Mouse (Mus musculus): ENCODE data around the gene Cldn11. TPM values are rescaled to one million over a fixed set of nuclear protein-coding genes. Genes with fewer than 3 reads are reported as not detected.

Gene Cldn11
- polyA plus RNA-seq (2016; fragmentation: Nextera tagmentation; extraction: Ambion mirVana) = 0.18 and 0.23 TPM in 2 replicates

- Histone ChIP-seq H3K27me3 (replicated peaks) (peaks cover 38% of the 10 kb centered on the region), H3K9me3 (replicated peaks) (no peaks in the 10 kb centered on the region), H3K4me3 (peak within 1 kb of the TSS; percentile 31), H3K9ac (no peak within 1 kb of the TSS), H3K4me2 (peak within 1 kb of the TSS; percentile 57), H3K36me3 (no peaks in the 10 kb centered on the region), H3K4me1 (no peaks in the 10 kb centered on the region), H3K27ac (no peak within 1 kb of the TSS)
- 1% methylated on average over 33 of the region's 33 CpGs for WGBS (ENCODE audit: insufficient replicate concordance)
- ATAC-seq = 0 out of 2 replicates have a peak, but pooled peaks have one; percentile 44
Observed at GRCm38 (mm10) chr3:31149706-31150105, at the start of gene Cldn11. Gene Cldn11, plus strand, starts transcription at chr3:31149920.

- no peak for ATAC-seq
- H3K9ac ChIP-seq = no peak overlapping the region
- H3K9me3 ChIP-seq (replicated peaks) = no peaks in the 10 kb centered on the region
- H3K4me3 ChIP-seq = no peak overlapping the region
- no peak overlapping the region for H3K4me2 ChIP-seq
- H3K36me3 ChIP-seq = peaks cover 3% of the 10 kb centered on the region; the same call in 1 of the 2 replicates
- 73% methylated on average over 5 of the region's 5 CpGs for WGBS (ENCODE audit: insufficient replicate concordance)
- H3K4me1 ChIP-seq = peaks cover 36% of the 10 kb centered on the region
- H3K27me3 ChIP-seq (replicated peaks) = no peaks in the 10 kb centered on the region
- H3K27ac ChIP-seq = no peak overlapping the region
Observed at GRCm38 (mm10) chr3:31100026-31100425, 49.7 kb upstream of the Cldn11 start.

GRCm38 (mm10) chr3:31100802-31101201, 48.9 kb upstream of the Cldn11 start:
- H3K4me3 ChIP-seq = no peak overlapping the region
- no peak overlapping the region for H3K4me2 ChIP-seq
- no peaks in the 10 kb centered on the region for H3K9me3 ChIP-seq (replicated peaks)
- peaks cover 32% of the 10 kb centered on the region for H3K4me1 ChIP-seq
- H3K9ac ChIP-seq = no peak overlapping the region
- ATAC-seq = no peak
- H3K27ac ChIP-seq = no peak overlapping the region
- peaks cover 3% of the 10 kb centered on the region; the same call in 1 of the 2 replicates for H3K36me3 ChIP-seq
- H3K27me3 ChIP-seq (replicated peaks) = no peaks in the 10 kb centered on the region
- WGBS (ENCODE audit: insufficient replicate concordance) = 89% methylated on average over 3 of the region's 3 CpGs

GRCm38 (mm10) chr3:31104936-31105335, 44.8 kb upstream of the Cldn11 start:
- ATAC-seq = no peak
- 59% methylated on average over 6 of the region's 6 CpGs for WGBS (ENCODE audit: insufficient replicate concordance)
- H3K36me3 ChIP-seq = no peaks in the 10 kb centered on the region
- no peak overlapping the region for H3K9ac ChIP-seq
- H3K4me3 ChIP-seq = no peak overlapping the region
- no peak overlapping the region for H3K4me2 ChIP-seq
- no peaks in the 10 kb centered on the region for H3K9me3 ChIP-seq (replicated peaks)
- H3K27ac ChIP-seq = no peak overlapping the region
- peaks cover 7% of the 10 kb centered on the region; the same call in 1 of the 2 replicates for H3K4me1 ChIP-seq
- H3K27me3 ChIP-seq (replicated peaks) = no peaks in the 10 kb centered on the region

- H3K9me3 ChIP-seq (replicated peaks) = no peaks in the 10 kb centered on the region
- no peaks in the 10 kb centered on the region for H3K27me3 ChIP-seq (replicated peaks)
- H3K4me2 ChIP-seq = no peak overlapping the region
- ATAC-seq = no peak
- H3K4me1 ChIP-seq = peaks cover 7% of the 10 kb centered on the region; the same call in 1 of the 2 replicates
- 68% methylated on average over 6 of the region's 6 CpGs for WGBS (ENCODE audit: insufficient replicate concordance)
- no peak overlapping the region for H3K9ac ChIP-seq
- no peak overlapping the region for H3K27ac ChIP-seq
- 0 out of 2 replicates have a peak, but pooled peaks cover 2% of the 10 kb centered on the region for H3K36me3 ChIP-seq
- H3K4me3 ChIP-seq = no peak overlapping the region
Observed at GRCm38 (mm10) chr3:31106597-31106996, 43.1 kb upstream of the Cldn11 start.

- WGBS (ENCODE audit: insufficient replicate concordance) = 79% methylated on average over 4 of the region's 4 CpGs
- H3K4me3 ChIP-seq = no peak overlapping the region
- no peaks in the 10 kb centered on the region for H3K9me3 ChIP-seq (replicated peaks)
- H3K27me3 ChIP-seq (replicated peaks) = no peaks in the 10 kb centered on the region
- H3K27ac ChIP-seq = no peak overlapping the region
- 0 out of 2 replicates have a peak, but pooled peaks cover 8% of the 10 kb centered on the region for H3K36me3 ChIP-seq
- H3K4me2 ChIP-seq = no peak overlapping the region
- H3K9ac ChIP-seq = no peak overlapping the region
- H3K4me1 ChIP-seq = peaks cover 7% of the 10 kb centered on the region; the same call in 1 of the 2 replicates
- ATAC-seq = no peak
Observed at GRCm38 (mm10) chr3:31107674-31108073, 42.0 kb upstream of the Cldn11 start.

GRCm38 (mm10) chr3:31109108-31109507, 40.6 kb upstream of the Cldn11 start:
- Histone ChIP-seq H3K4me1 (peaks cover 7% of the 10 kb centered on the region; the same call in 1 of the 2 replicates), H3K36me3 (peaks cover 17% of the 10 kb centered on the region), H3K9me3 (replicated peaks) (no peaks in the 10 kb centered on the region), H3K27ac (no peak overlapping the region), H3K27me3 (replicated peaks) (no peaks in the 10 kb centered on the region), H3K4me2 (no peak overlapping the region), H3K9ac (no peak overlapping the region), H3K4me3 (no peak overlapping the region)
- no peak for ATAC-seq
- 69% methylated on average over 3 of the region's 3 CpGs for WGBS (ENCODE audit: insufficient replicate concordance)

GRCm38 (mm10) chr3:31123098-31123497, 26.6 kb upstream of the Cldn11 start:
- no peak overlapping the region for H3K27ac ChIP-seq
- H3K9ac ChIP-seq = no peak overlapping the region
- H3K4me2 ChIP-seq = no peak overlapping the region
- WGBS (ENCODE audit: insufficient replicate concordance) = 79% methylated on average over 4 of the region's 4 CpGs
- no peak for ATAC-seq
- H3K4me1 ChIP-seq = no peaks in the 10 kb centered on the region
- H3K36me3 ChIP-seq = peaks cover 32% of the 10 kb centered on the region
- H3K27me3 ChIP-seq (replicated peaks) = no peaks in the 10 kb centered on the region
- H3K9me3 ChIP-seq (replicated peaks) = no peaks in the 10 kb centered on the region
- no peak overlapping the region for H3K4me3 ChIP-seq

- Histone ChIP-seq H3K4me2 (no peak overlapping the region), H3K36me3 (peaks cover 10% of the 10 kb centered on the region), H3K4me3 (no peak overlapping the region), H3K27me3 (replicated peaks) (no peaks in the 10 kb centered on the region), H3K4me1 (no peaks in the 10 kb centered on the region), H3K27ac (no peak overlapping the region), H3K9me3 (replicated peaks) (no peaks in the 10 kb centered on the region), H3K9ac (no peak overlapping the region)
- ATAC-seq = no peak
- WGBS (ENCODE audit: insufficient replicate concordance) = 36% methylated on average over 4 of the region's 4 CpGs
Observed at GRCm38 (mm10) chr3:31126303-31126702, 23.4 kb upstream of the Cldn11 start.

- Histone ChIP-seq H3K4me2 (no peak overlapping the region), H3K36me3 (peaks cover 9% of the 10 kb centered on the region; the same call in 1 of the 2 replicates), H3K27me3 (replicated peaks) (no peaks in the 10 kb centered on the region), H3K9ac (no peak overlapping the region), H3K4me3 (no peak overlapping the region), H3K27ac (no peak overlapping the region), H3K4me1 (no peaks in the 10 kb centered on the region), H3K9me3 (replicated peaks) (no peaks in the 10 kb centered on the region)
- 80% methylated on average over 3 of the region's 3 CpGs for WGBS (ENCODE audit: insufficient replicate concordance)
- ATAC-seq = no peak
Observed at GRCm38 (mm10) chr3:31126848-31127247, 22.9 kb upstream of the Cldn11 start.

- no peaks in the 10 kb centered on the region for H3K36me3 ChIP-seq
- 31% methylated on average over 4 of the region's 4 CpGs for WGBS (ENCODE audit: insufficient replicate concordance)
Observed at GRCm38 (mm10) chr3:31129766-31130165, 20.0 kb upstream of the Cldn11 start.

GRCm38 (mm10) chr3:31133664-31134063, 16.1 kb upstream of the Cldn11 start:
- Histone ChIP-seq H3K4me2 (peak overlapping the region; percentile 47), H3K36me3 (no peaks in the 10 kb centered on the region), H3K4me3 (no peak overlapping the region), H3K9ac (peak overlapping the region; percentile 47; the same call in 1 of the 2 replicates), H3K4me1 (peaks cover 31% of the 10 kb centered on the region), H3K9me3 (replicated peaks) (no peaks in the 10 kb centered on the region), H3K27ac (peak overlapping the region; percentile 73; the same call in 1 of the 2 replicates), H3K27me3 (replicated peaks) (no peaks in the 10 kb centered on the region)
- no peak; the same call in 1 of the 2 replicates for ATAC-seq
- WGBS (ENCODE audit: insufficient replicate concordance) = 7% methylated on average over 5 of the region's 5 CpGs

More at GRCm38 (mm10) chr3:31129766-31130165, 20.0 kb upstream of the Cldn11 start:
- Histone ChIP-seq H3K27me3 (replicated peaks) (no peaks in the 10 kb centered on the region), H3K4me3 (no peak overlapping the region), H3K27ac (no peak overlapping the region), H3K4me1 (peaks cover 16% of the 10 kb centered on the region), H3K9ac (no peak overlapping the region), H3K9me3 (replicated peaks) (no peaks in the 10 kb centered on the region), H3K4me2 (no peak overlapping the region)
- no peak for ATAC-seq

GRCm38 (mm10) chr3:31134246-31134645, 15.5 kb upstream of the Cldn11 start:
- peaks cover 31% of the 10 kb centered on the region for H3K4me1 ChIP-seq
- peak overlapping the region; percentile 47 for H3K4me2 ChIP-seq
- H3K27ac ChIP-seq = peak overlapping the region; percentile 73
- WGBS (ENCODE audit: insufficient replicate concordance) = 35% methylated on average over 8 of the region's 8 CpGs
- ATAC-seq = peak; percentile 97
- no peaks in the 10 kb centered on the region for H3K9me3 ChIP-seq (replicated peaks)
- peak overlapping the region; percentile 47 for H3K9ac ChIP-seq
- H3K36me3 ChIP-seq = no peaks in the 10 kb centered on the region
- no peak overlapping the region for H3K4me3 ChIP-seq
- no peaks in the 10 kb centered on the region for H3K27me3 ChIP-seq (replicated peaks)

Measured in liver, embryonic 12.5 days (tissue).